Mouse (Mus musculus) liver, embryonic 16.5 days (tissue): Measurements from ENCODE around the gene Rab3ip. TPM values are rescaled to one million over a fixed set of nuclear protein-coding genes. Genes with fewer than 3 reads are reported as not detected.

Source experiments
- ATAC-seq: fragments of 200-750 bp; cut with Nextera tagmentation; 2 replicates; pipeline ENCODE4 v1.8.0; 2017; ENCODE audit warnings: low read depth, mild to moderate bottlenecking, moderate number of reproducible peaks, moderate library complexity
- H3K27ac ChIP-seq: fragments of 300-500 bp; sonication (generic); 2 replicates; pipeline ENCODE4 v1.5.1; 2014; ENCODE audit warnings: mild to moderate bottlenecking, low read length
- H3K27me3 ChIP-seq: fragments of 300-500 bp; sonication (generic); 2 replicates; pipeline ENCODE4 v1.6.1; 2014; ENCODE audit warnings: low read depth, low read length, mixed read lengths; ENCODE audit not compliant: control insufficient read depth, insufficient read depth
- H3K36me3 ChIP-seq: fragments of 300-500 bp; sonication (generic); 2 replicates; pipeline ENCODE4 v1.6.1; 2014; ENCODE audit warnings: mild to moderate bottlenecking; ENCODE audit not compliant: control insufficient read depth, insufficient read depth
- H3K4me1 ChIP-seq: fragments of 300-500 bp; sonication (generic); 2 replicates; pipeline ENCODE4 v1.6.1; 2014; ENCODE audit warnings: low read depth, low read length, mixed read lengths; ENCODE audit not compliant: control insufficient read depth
- H3K4me2 ChIP-seq: fragments of 300-500 bp; sonication (generic); 2 replicates; pipeline ENCODE4 v1.6.1; 2014; ENCODE audit warnings: low read depth, low read length, mixed read lengths
- H3K4me3 ChIP-seq: fragments of 300-500 bp; sonication (generic); 2 replicates; pipeline ENCODE4 v1.5.1; 2014; ENCODE audit warnings: low read depth, mild to moderate bottlenecking, low read length
- H3K9ac ChIP-seq: fragments of 300-500 bp; sonication (generic); 2 replicates; pipeline ENCODE4 v1.6.1; 2014; ENCODE audit warnings: low read depth, low read length
- H3K9me3 ChIP-seq: fragments of 300-500 bp; sonication (generic); replicated peaks from 2 replicates; pipeline ENCODE4 v1.6.1; 2016; ENCODE audit warnings: low read length; ENCODE audit not compliant: control insufficient read depth
- WGBS: fragments of 180-500 bp; shearing (Covaris S2); extraction: QIAGEN DNeasy Blood & Tissue Kit; methylation state at CpG from one replicate; pipeline ENCODE4 v1.1.7; 2014; ENCODE audit not compliant: insufficient replicate concordance; 5-methylcytosine and 5-hydroxymethylcytosine counted together
- polyA plus RNA-seq: library from polyadenylated mRNA; unstranded; fragments of >200 nt; fragmentation: Nextera tagmentation; extraction: Ambion mirVana; gene quantifications from 2 replicates; pipeline ENCODE4 v1.2.1, GENCODE M21; 2015

Rab3ip gene
- polyA plus RNA-seq, 1 experiment from 2014 or later, result 13.3 TPM

DNA sequence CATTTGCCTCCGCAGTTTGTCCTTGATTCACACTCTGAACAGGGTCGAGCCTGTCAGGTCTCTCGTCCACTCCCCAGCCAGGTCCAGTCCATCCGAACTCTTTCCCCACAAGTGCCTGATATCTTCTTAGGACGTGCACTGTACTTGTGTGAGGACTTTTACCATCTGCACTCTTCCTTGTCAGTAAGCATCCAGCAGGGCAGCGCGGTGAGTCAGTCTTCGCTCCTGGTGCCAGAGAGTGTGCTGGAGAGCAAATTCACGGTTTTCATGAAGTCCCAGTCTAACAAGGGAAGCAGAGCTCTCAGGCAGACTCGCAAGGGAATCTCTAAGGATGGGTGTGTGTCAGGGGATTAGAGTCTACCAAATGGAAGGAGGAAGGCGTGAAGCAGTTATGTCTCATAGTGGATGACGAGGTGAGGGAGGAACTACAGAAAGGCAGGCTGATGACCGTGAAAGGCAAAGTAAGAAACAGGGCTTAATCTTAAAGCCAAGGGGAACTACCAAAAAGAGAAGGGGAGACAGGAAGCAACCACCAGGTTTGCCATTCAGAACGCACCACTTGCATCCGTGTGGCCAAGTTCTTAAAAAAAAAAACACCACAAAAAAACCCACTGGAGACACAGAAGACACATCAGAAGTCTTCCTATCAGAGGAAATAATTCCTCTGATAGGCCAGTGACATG is 18.9 kb downstream of the Rab3ip start:
- H3K9me3 ChIP-seq, result no peaks in the 10 kb centered on the region
- H3K27ac ChIP-seq, result no peak overlapping the region
- H3K27me3 ChIP-seq, result no peaks in the 10 kb centered on the region
- H3K9ac ChIP-seq, result no peak overlapping the region
- H3K4me1 ChIP-seq, result no peaks in the 10 kb centered on the region
- no peak for ATAC-seq
- no peaks in the 10 kb centered on the region for H3K36me3 ChIP-seq
- no peak overlapping the region for H3K4me3 ChIP-seq
- 70% methylated on average over 15 of the region's 15 CpGs for WGBS
- no peak overlapping the region for H3K4me2 ChIP-seq

GRCm38 (mm10) chr10:116930936-116931335 is 19.6 kb downstream of the Rab3ip start:
- Histone ChIP-seq H3K4me2 (no peak overlapping the region), H3K27ac (no peak overlapping the region), H3K27me3 (no peaks in the 10 kb centered on the region), H3K36me3 (no peaks in the 10 kb centered on the region), H3K9me3 (no peaks in the 10 kb centered on the region), H3K4me1 (no peaks in the 10 kb centered on the region), H3K4me3 (no peak overlapping the region), H3K9ac (no peak overlapping the region)
- ATAC-seq, result no peak
- 62% methylated on average over 6 of the region's 7 CpGs for whole genome bisulfite sequencing

- H3K4me3 ChIP-seq, result no peak overlapping the region
- no peaks in the 10 kb centered on the region for H3K4me1 ChIP-seq
- no peak overlapping the region for H3K27ac ChIP-seq
- ATAC-seq, result peak; percentile 35; the same call in 1 of the 2 replicates
- H3K27me3 ChIP-seq, result no peaks in the 10 kb centered on the region
- H3K9me3 ChIP-seq, result no peaks in the 10 kb centered on the region
- WGBS, result 28% methylated on average over 7 of the region's 7 CpGs
- H3K9ac ChIP-seq, result no peak overlapping the region
- no peaks in the 10 kb centered on the region for H3K36me3 ChIP-seq
- H3K4me2 ChIP-seq, result no peak overlapping the region
Observed at GRCm38 (mm10) chr10:116930506-116930905, 20.1 kb downstream of the Rab3ip start.

DNA sequence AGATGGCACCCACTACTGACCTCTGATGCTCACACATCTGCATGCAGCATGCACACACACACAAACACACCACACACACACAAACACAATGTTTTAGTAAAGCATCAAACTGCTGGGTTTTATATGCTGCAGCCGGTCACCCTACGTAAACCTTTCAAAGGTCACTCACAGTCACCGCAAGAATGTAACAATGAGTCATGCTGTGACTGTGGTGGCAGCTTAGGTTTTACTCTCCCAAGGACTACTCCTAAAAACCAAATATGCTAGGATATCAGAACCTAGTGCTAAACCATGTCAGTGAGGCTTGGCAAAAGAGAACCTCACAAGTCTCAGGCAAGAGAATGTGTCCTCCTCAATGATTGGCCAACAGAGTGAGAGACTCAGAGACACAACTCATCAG is 21.7 kb downstream of the Rab3ip start:
- Histone ChIP-seq H3K27me3 (no peaks in the 10 kb centered on the region), H3K4me1 (no peaks in the 10 kb centered on the region), H3K4me3 (no peak overlapping the region), H3K9me3 (no peaks in the 10 kb centered on the region), H3K36me3 (no peaks in the 10 kb centered on the region), H3K4me2 (no peak overlapping the region), H3K27ac (no peak overlapping the region), H3K9ac (no peak overlapping the region)
- no peak for ATAC-seq
- WGBS, result 77% methylated on average over 3 of the region's 3 CpGs

GRCm38 (mm10) chr10:116926428-116927113 is 24.0 kb downstream of the Rab3ip start:
- 0 out of 2 replicates have a peak, but pooled peaks have one; percentile 5 for ATAC-seq
- no peaks in the 10 kb centered on the region for H3K4me1 ChIP-seq
- no peaks in the 10 kb centered on the region for H3K9me3 ChIP-seq
- no peak overlapping the region for H3K9ac ChIP-seq
- no peak overlapping the region for H3K27ac ChIP-seq
- 70% methylated on average over 11 of the region's 11 CpGs for WGBS
- H3K4me2 ChIP-seq, result no peak overlapping the region
- no peak overlapping the region for H3K4me3 ChIP-seq
- no peaks in the 10 kb centered on the region for H3K36me3 ChIP-seq
- no peaks in the 10 kb centered on the region for H3K27me3 ChIP-seq

DNA sequence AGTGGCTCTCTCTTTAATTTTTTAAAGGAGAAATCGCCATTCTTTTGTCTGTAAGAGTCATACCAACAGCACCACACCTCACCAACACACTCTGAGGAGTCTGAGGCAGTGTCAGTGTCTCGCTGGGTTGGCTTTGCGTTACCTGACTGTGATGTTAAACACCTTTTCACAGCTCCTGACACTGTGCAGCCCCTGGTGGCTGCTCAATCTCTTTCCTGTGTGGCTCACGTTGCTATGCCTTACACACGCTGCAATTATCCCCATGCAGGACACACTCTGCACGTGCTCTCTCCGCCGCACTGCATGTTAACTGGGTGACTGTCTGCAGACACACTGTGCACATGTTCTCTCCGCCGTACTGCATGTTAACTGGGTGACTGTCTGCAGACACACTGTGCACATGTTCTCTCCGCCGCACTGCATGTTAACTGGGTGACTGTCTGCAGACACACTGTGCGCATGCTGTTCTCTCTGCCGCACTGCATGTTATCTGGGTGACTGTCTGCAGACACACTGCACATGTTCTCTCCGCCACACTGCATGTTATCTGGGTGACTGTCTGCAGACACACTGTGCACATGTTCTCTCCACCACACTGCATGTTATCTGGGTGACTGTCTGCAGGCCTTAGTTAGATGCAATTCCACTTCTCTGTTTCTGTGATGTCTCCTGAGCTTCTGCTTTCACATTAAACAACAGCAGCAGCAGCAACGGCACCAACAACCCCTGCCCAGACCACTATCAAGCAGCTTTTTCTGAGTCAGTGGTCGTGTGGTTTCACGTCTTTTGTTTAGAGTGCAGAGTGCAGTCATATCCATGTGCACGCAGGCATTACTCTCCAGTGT is 26.7 kb downstream of the Rab3ip start:
- H3K36me3 ChIP-seq, result no peaks in the 10 kb centered on the region; the same call in 1 of the 2 replicates
- H3K9me3 ChIP-seq, result no peaks in the 10 kb centered on the region
- 81% methylated on average over 19 of the region's 19 CpGs for WGBS
- no peak overlapping the region for H3K27ac ChIP-seq
- H3K27me3 ChIP-seq, result no peaks in the 10 kb centered on the region
- no peaks in the 10 kb centered on the region for H3K4me1 ChIP-seq
- no peak for ATAC-seq
- no peak overlapping the region for H3K4me2 ChIP-seq
- no peak overlapping the region for H3K4me3 ChIP-seq
- H3K9ac ChIP-seq, result no peak overlapping the region

- no peaks in the 10 kb centered on the region for H3K27me3 ChIP-seq
- 86% methylated on average over 15 of the region's 15 CpGs for WGBS
Observed at GRCm38 (mm10) chr10:116922161-116922560, 28.4 kb downstream of the Rab3ip start.

GRCm38 (mm10) chr10:116921416-116921815 is 29.2 kb downstream of the Rab3ip start:
- H3K4me1 ChIP-seq, result no peaks in the 10 kb centered on the region
- H3K27me3 ChIP-seq, result no peaks in the 10 kb centered on the region
- no peaks in the 10 kb centered on the region; the same call in 1 of the 2 replicates for H3K36me3 ChIP-seq
- no peak overlapping the region for H3K4me3 ChIP-seq
- WGBS, result 81% methylated on average over 15 of the region's 15 CpGs
- H3K9me3 ChIP-seq, result no peaks in the 10 kb centered on the region
- H3K9ac ChIP-seq, result no peak overlapping the region
- H3K27ac ChIP-seq, result no peak overlapping the region
- ATAC-seq, result no peak
- no peak overlapping the region for H3K4me2 ChIP-seq

More at GRCm38 (mm10) chr10:116922161-116922560, 28.4 kb downstream of the Rab3ip start:
- Histone ChIP-seq H3K4me3 (no peak overlapping the region), H3K9me3 (no peaks in the 10 kb centered on the region), H3K36me3 (no peaks in the 10 kb centered on the region; the same call in 1 of the 2 replicates), H3K9ac (no peak overlapping the region), H3K4me2 (no peak overlapping the region), H3K4me1 (no peaks in the 10 kb centered on the region), H3K27ac (no peak overlapping the region)
- ATAC-seq, result no peak
